In genomic region chr9:86496261-86496660, GRCm38 (mm10) we compare ENCODE assay signal across 23 mouse cellular contexts.
"Had no signal": no experiment of that assay in that cellular context is flagged by ENCODE, and none has a peak within 500 bp of the region (broad histone marks: within the 10 kb centered on the region; RNA-seq: fewer than 3 reads in every experiment).

No protein-coding gene starts in this region.

- H3K27me3 ChIP-seq: heart, embryonic 13.5 days; heart, embryonic 15.5 days; hindbrain, embryonic 13.5 days; hindbrain, embryonic 15.5 days; limb, embryonic 13.5 days; limb, embryonic 15.5 days; liver, embryonic 12.5 days had no signal

- H3K9me3 ChIP-seq: heart, embryonic 13.5 days; heart, embryonic 15.5 days; hindbrain, embryonic 13.5 days; hindbrain, embryonic 15.5 days; limb, embryonic 13.5 days; limb, embryonic 15.5 days; liver, embryonic 12.5 days had no signal

- DNase-seq: gastrocnemius, postnatal 14 days; gastrocnemius, postnatal 36 days; heart, adult 11 months; heart, adult 2 months; heart, postnatal 14 days; heart, postnatal 36 days; kidney, adult 18-20 months; kidney, adult 8-10 months; kidney, postnatal 14 days; kidney, postnatal 36 days; layer of hippocampus, adult 9-11 months; layer of hippocampus, postnatal 36 days; left cerebral cortex, postnatal 4 days had no signal

- ATAC-seq: hindbrain, postnatal 0 days; intestine, postnatal 0 days; liver, embryonic 12.5 days had no signal

- H3K27ac ChIP-seq: heart, adult 2 months; heart, embryonic 13.5 days; heart, embryonic 15.5 days; hindbrain, embryonic 13.5 days; hindbrain, embryonic 15.5 days; hindbrain, postnatal 0 days; limb, embryonic 13.5 days; limb, embryonic 15.5 days; liver, embryonic 12.5 days; liver, embryonic 14.5 days had no signal

- H3K4me3 ChIP-seq: heart, adult 2 months; heart, embryonic 13.5 days; heart, embryonic 15.5 days; hindbrain, embryonic 13.5 days; hindbrain, embryonic 15.5 days; limb, embryonic 13.5 days; limb, embryonic 15.5 days; liver, embryonic 12.5 days had no signal

- H3K4me1 ChIP-seq: heart, embryonic 13.5 days; heart, embryonic 15.5 days; hindbrain, embryonic 13.5 days; hindbrain, embryonic 15.5 days; limb, embryonic 13.5 days; limb, embryonic 15.5 days had no signal
